Mouse (Mus musculus): Measurements from ENCODE around the gene Med23. TPM values are rescaled to one million over a fixed set of nuclear protein-coding genes. Genes with fewer than 3 reads are reported as not detected.

Gene Med23
- 17.7 and 18.4 TPM in 2 replicates for polyA plus RNA-seq (2014; fragmentation: Nextera tagmentation; extraction: Ambion mirVana)

GRCm38 (mm10) chr10:24869760-24870290, at the start of gene Med23:
Med23 (plus strand) TSS chr10:24869986.
- Histone ChIP-seq H3K36me3 (ENCODE audit: control insufficient read depth, insufficient read depth, low read length) (peaks cover 7% of the 10 kb centered on the region; the same call in 1 of the 2 replicates), H3K9ac (ENCODE audit: low read depth, low read length) (peak within 1 kb of the TSS; percentile 91), H3K4me1 (ENCODE audit: control insufficient read depth, insufficient read depth, low read length) (no peaks in the 10 kb centered on the region), H3K27me3 (ENCODE audit: control insufficient read depth, insufficient read depth, low read length) (no peaks in the 10 kb centered on the region), H3K27ac (ENCODE audit: low read depth, low read length) (no peak within 1 kb of the TSS), H3K9me3 (replicated peaks; ENCODE audit: control insufficient read depth, low read length) (no peaks in the 10 kb centered on the region), H3K4me3 (ENCODE audit: low read depth, low read length) (peak within 1 kb of the TSS; percentile 90), H3K4me2 (peak within 1 kb of the TSS; percentile 76)
- ATAC-seq (replicated peaks; ENCODE audit: insufficient number of reproducible peaks, low FRiP score, low TSS enrichment) = peak; percentile 94
- under 1% methylated on average over 36 of the region's 36 CpGs for WGBS (ENCODE audit: insufficient replicate concordance)

DNA sequence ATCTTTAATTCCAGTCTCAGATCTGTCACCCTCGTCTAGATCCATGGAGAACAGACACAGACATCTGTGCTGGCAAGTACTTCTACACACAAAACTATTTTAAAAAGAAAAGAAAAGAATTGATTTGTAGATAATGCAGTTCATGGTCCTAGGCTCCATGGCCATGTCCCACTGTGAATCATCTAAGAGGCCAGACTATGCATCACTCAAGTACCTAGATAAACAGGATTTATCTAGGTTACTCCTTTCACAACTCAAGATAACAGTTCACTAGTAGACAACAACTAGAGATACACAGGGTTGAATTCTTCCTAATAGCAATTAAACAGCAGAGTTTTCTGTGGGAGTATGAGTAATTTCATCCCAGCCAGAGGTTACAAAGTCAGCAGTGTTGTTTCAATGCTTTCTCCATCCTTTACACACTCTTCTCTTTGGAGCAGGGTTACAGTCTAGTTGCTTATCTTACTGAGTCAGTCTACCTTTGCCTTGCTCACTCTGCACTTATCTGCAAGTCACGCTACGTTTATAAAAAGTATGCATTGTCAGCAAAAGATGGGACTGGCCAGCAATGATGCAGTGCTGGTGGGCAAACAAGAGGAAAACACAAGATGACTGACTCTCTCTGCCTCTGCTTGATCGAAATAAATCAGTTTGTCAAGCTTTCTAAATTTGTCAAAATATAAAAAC, 47.7 kb upstream of the Med23 start:
- WGBS (ENCODE audit: insufficient replicate concordance) = 41% methylated on average over 4 of the region's 4 CpGs
- ATAC-seq (replicated peaks; ENCODE audit: insufficient number of reproducible peaks, low FRiP score, low TSS enrichment) = no peak

DNA sequence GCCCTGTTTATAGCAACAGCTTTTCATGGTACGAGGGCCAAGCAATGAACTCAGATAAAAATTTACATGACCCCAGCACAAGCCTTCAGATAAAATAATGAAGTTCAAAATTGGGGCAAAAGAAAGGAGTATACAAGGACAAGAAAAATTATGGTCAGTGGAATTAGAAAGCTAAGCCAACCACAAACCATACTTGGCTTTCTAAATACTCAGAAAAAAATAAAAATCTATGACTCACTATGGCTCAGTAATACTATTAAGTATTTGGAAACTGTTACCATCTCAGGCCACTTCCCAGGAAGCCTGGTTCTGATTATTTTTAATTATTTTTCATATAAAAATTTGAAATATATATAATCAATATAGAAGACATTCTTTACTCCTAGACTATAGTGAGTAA, 46.9 kb upstream of the Med23 start:
- H3K27me3 ChIP-seq (ENCODE audit: control insufficient read depth, insufficient read depth, low read length) = no peaks in the 10 kb centered on the region
- H3K9me3 ChIP-seq (replicated peaks; ENCODE audit: control insufficient read depth, low read length) = no peaks in the 10 kb centered on the region
- H3K9ac ChIP-seq (ENCODE audit: low read depth, low read length) = no peak overlapping the region
- H3K27ac ChIP-seq (ENCODE audit: low read depth, low read length) = no peak overlapping the region
- no peaks in the 10 kb centered on the region for H3K36me3 ChIP-seq (ENCODE audit: control insufficient read depth, insufficient read depth, low read length)
- no peak overlapping the region for H3K4me2 ChIP-seq
- no peaks in the 10 kb centered on the region; the same call in 1 of the 2 replicates for H3K4me1 ChIP-seq (ENCODE audit: control insufficient read depth, insufficient read depth, low read length)
- WGBS (ENCODE audit: insufficient replicate concordance) = 55% methylated on average over 1 of the region's 1 CpGs
- no peak for ATAC-seq (replicated peaks; ENCODE audit: insufficient number of reproducible peaks, low FRiP score, low TSS enrichment)
- H3K4me3 ChIP-seq (ENCODE audit: low read depth, low read length) = no peak overlapping the region

More for the DNA sequence above, 47.7 kb upstream of the Med23 start:
- Histone ChIP-seq H3K9ac (ENCODE audit: low read depth, low read length) (no peak overlapping the region), H3K4me2 (no peak overlapping the region), H3K4me1 (ENCODE audit: control insufficient read depth, insufficient read depth, low read length) (no peaks in the 10 kb centered on the region; the same call in 1 of the 2 replicates), H3K27ac (ENCODE audit: low read depth, low read length) (no peak overlapping the region), H3K4me3 (ENCODE audit: low read depth, low read length) (no peak overlapping the region), H3K27me3 (ENCODE audit: control insufficient read depth, insufficient read depth, low read length) (no peaks in the 10 kb centered on the region), H3K9me3 (replicated peaks; ENCODE audit: control insufficient read depth, low read length) (no peaks in the 10 kb centered on the region), H3K36me3 (ENCODE audit: control insufficient read depth, insufficient read depth, low read length) (no peaks in the 10 kb centered on the region)

DNA sequence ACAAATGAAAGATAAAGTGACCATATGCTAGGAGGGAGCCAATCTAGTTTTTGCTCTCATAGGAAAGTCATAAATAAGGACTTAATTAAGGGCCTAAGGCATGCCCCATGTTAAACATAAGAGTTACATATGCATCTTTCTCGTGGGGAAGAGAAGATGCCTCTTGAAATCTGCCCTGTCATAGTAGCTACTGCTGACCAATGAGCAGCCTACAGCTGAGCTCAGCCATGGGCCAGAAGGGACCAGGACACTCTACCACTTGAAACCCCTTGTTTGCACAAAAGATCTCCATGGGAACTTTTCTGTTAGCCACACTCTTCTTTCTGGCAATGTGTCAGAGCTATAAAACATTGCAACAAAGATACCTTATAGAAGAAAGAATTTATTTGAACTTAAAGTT, 46.5 kb upstream of the Med23 start:
- Histone ChIP-seq H3K36me3 (ENCODE audit: control insufficient read depth, insufficient read depth, low read length) (no peaks in the 10 kb centered on the region), H3K9me3 (replicated peaks; ENCODE audit: control insufficient read depth, low read length) (no peaks in the 10 kb centered on the region), H3K4me2 (no peak overlapping the region), H3K9ac (ENCODE audit: low read depth, low read length) (no peak overlapping the region), H3K4me3 (ENCODE audit: low read depth, low read length) (no peak overlapping the region), H3K4me1 (ENCODE audit: control insufficient read depth, insufficient read depth, low read length) (no peaks in the 10 kb centered on the region; the same call in 1 of the 2 replicates), H3K27ac (ENCODE audit: low read depth, low read length) (no peak overlapping the region), H3K27me3 (ENCODE audit: control insufficient read depth, insufficient read depth, low read length) (no peaks in the 10 kb centered on the region)
- 37% methylated on average over 1 of the region's 1 CpGs for WGBS (ENCODE audit: insufficient replicate concordance)
- ATAC-seq (replicated peaks; ENCODE audit: insufficient number of reproducible peaks, low FRiP score, low TSS enrichment) = no peak

DNA sequence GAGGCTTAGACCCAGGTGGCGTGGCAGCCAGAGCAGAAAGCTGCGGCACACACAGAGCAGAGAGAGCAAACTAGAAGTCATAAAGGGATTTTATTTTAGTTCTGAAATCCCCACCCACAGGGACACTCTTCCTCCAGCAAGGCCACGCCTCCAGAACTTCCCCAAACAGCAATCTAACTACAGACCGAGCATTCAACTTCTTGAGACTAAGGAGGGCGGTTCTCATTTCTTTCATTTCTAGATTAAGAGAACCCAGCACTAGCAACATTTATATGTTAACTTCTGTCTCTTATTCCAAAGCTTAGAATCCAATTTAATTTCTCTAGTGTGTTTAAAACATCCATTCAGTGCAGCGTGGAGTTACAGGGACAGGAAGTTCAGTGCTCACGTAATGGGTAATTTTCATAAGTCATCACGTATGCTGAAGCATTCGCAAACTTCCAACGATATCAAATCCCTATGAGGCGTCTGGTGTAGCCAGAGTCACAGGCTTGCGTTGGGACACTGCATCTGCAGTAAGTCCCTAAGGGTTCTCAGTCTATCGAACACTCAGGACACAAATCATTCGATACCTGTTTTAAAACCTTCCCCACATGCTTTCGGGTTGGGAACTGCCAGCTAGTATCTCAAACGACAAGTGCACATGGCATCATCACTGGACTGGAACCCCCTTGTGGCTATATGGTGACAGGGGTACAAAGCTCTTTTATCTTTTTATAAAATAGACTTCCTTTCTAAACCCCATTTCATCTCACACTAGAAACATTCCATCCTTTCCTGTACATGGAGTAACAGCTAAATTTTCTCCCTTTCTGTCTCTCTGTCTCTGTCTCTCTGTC, 45.9 kb upstream of the Med23 start:
- H3K9me3 ChIP-seq (replicated peaks; ENCODE audit: control insufficient read depth, low read length) = no peaks in the 10 kb centered on the region
- H3K27ac ChIP-seq (ENCODE audit: low read depth, low read length) = no peak overlapping the region
- 76% methylated on average over 16 of the region's 16 CpGs for WGBS (ENCODE audit: insufficient replicate concordance)
- no peaks in the 10 kb centered on the region for H3K36me3 ChIP-seq (ENCODE audit: control insufficient read depth, insufficient read depth, low read length)
- H3K9ac ChIP-seq (ENCODE audit: low read depth, low read length) = no peak overlapping the region
- no peaks in the 10 kb centered on the region for H3K27me3 ChIP-seq (ENCODE audit: control insufficient read depth, insufficient read depth, low read length)
- H3K4me2 ChIP-seq = no peak overlapping the region
- H3K4me3 ChIP-seq (ENCODE audit: low read depth, low read length) = no peak overlapping the region
- H3K4me1 ChIP-seq (ENCODE audit: control insufficient read depth, insufficient read depth, low read length) = no peaks in the 10 kb centered on the region; the same call in 1 of the 2 replicates
- no peak for ATAC-seq (replicated peaks; ENCODE audit: insufficient number of reproducible peaks, low FRiP score, low TSS enrichment)

DNA sequence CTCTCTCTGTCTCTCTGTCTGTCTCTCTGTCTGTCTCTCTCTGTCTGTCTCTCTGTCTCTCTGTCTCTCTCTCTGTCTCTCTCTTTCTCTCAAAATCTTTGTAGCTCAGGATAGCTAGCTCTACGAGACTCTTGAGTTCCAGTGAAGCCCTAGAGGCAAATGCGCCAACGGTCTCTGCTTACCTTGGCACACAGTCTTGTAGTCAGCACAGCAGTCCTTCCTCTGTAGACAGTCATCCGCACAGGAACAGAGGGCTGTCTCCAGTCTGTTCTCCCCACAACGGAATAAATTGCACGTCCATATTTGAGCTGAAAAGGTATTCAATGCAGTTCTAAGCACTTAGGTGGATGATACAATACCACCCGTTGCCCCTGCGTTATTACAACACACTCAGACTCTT, 45.2 kb upstream of the Med23 start:
- Histone ChIP-seq H3K4me3 (ENCODE audit: low read depth, low read length) (no peak overlapping the region), H3K36me3 (ENCODE audit: control insufficient read depth, insufficient read depth, low read length) (no peaks in the 10 kb centered on the region), H3K4me1 (ENCODE audit: control insufficient read depth, insufficient read depth, low read length) (no peaks in the 10 kb centered on the region; the same call in 1 of the 2 replicates), H3K27ac (ENCODE audit: low read depth, low read length) (no peak overlapping the region), H3K9me3 (replicated peaks; ENCODE audit: control insufficient read depth, low read length) (no peaks in the 10 kb centered on the region), H3K4me2 (no peak overlapping the region), H3K27me3 (ENCODE audit: control insufficient read depth, insufficient read depth, low read length) (no peaks in the 10 kb centered on the region), H3K9ac (ENCODE audit: low read depth, low read length) (no peak overlapping the region)
- 82% methylated on average over 8 of the region's 8 CpGs for WGBS (ENCODE audit: insufficient replicate concordance)
- ATAC-seq (replicated peaks; ENCODE audit: insufficient number of reproducible peaks, low FRiP score, low TSS enrichment) = no peak

- no peak overlapping the region for H3K4me2 ChIP-seq
- no peak overlapping the region for H3K9ac ChIP-seq (ENCODE audit: low read depth, low read length)
- H3K4me1 ChIP-seq (ENCODE audit: control insufficient read depth, insufficient read depth, low read length) = no peaks in the 10 kb centered on the region; the same call in 1 of the 2 replicates
- WGBS (ENCODE audit: insufficient replicate concordance) = 77% methylated on average over 7 of the region's 7 CpGs
- no peaks in the 10 kb centered on the region for H3K9me3 ChIP-seq (replicated peaks; ENCODE audit: control insufficient read depth, low read length)
- no peaks in the 10 kb centered on the region for H3K27me3 ChIP-seq (ENCODE audit: control insufficient read depth, insufficient read depth, low read length)
- no peak for ATAC-seq (replicated peaks; ENCODE audit: insufficient number of reproducible peaks, low FRiP score, low TSS enrichment)
- H3K27ac ChIP-seq (ENCODE audit: low read depth, low read length) = no peak overlapping the region
- no peaks in the 10 kb centered on the region for H3K36me3 ChIP-seq (ENCODE audit: control insufficient read depth, insufficient read depth, low read length)
- no peak overlapping the region for H3K4me3 ChIP-seq (ENCODE audit: low read depth, low read length)
Measured at GRCm38 (mm10) chr10:24825456-24826081, 44.2 kb upstream of the Med23 start.

- Histone ChIP-seq H3K27ac (ENCODE audit: low read depth, low read length) (no peak overlapping the region), H3K4me2 (no peak overlapping the region; the same call in 1 of the 2 replicates), H3K9ac (ENCODE audit: low read depth, low read length) (no peak overlapping the region), H3K4me3 (ENCODE audit: low read depth, low read length) (no peak overlapping the region), H3K36me3 (ENCODE audit: control insufficient read depth, insufficient read depth, low read length) (no peaks in the 10 kb centered on the region), H3K27me3 (ENCODE audit: control insufficient read depth, insufficient read depth, low read length) (no peaks in the 10 kb centered on the region), H3K4me1 (ENCODE audit: control insufficient read depth, insufficient read depth, low read length) (no peaks in the 10 kb centered on the region; the same call in 1 of the 2 replicates), H3K9me3 (replicated peaks; ENCODE audit: control insufficient read depth, low read length) (no peaks in the 10 kb centered on the region)
- no peak for ATAC-seq (replicated peaks; ENCODE audit: insufficient number of reproducible peaks, low FRiP score, low TSS enrichment)
- WGBS (ENCODE audit: insufficient replicate concordance) = 25% methylated on average over 6 of the region's 6 CpGs
Measured at GRCm38 (mm10) chr10:24826130-24826529, 43.7 kb upstream of the Med23 start.
